Mouse (Mus musculus): Measurements from ENCODE around the gene Cops9. TPM values are rescaled to one million over a fixed set of nuclear protein-coding genes. Genes with fewer than 3 reads are reported as not detected.

Gene Cops9
- polyA plus RNA-seq, 1 experiment from 2014 or later = 376 TPM

DNA sequence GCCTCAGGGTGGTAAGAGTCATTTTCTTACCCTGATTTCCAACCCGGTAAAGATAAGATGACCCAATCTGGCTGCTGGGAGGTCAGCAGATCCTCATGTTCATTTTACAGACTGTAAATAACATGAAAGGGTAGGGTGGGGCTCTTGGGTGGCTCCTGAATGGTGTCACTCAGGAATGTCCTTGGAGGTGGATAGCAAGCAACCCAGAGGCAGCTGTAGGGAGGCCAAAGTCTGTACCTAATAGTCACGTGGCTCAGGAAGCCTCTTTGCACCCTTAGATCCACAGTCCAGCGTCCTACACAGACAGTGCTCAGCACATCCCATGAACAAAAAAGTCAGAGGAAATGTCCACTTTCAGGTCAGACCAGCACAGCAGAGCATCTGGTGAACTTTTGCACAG lies 45.8 kb downstream of the Cops9 start:
- Histone ChIP-seq H3K27ac (ENCODE audit: low read length) (no peak overlapping the region), H3K36me3 (ENCODE audit: control insufficient read depth, insufficient read depth, low read length) (no peaks in the 10 kb centered on the region), H3K27me3 (ENCODE audit: control insufficient read depth, insufficient read depth, low read length) (no peaks in the 10 kb centered on the region), H3K9ac (ENCODE audit: low read length) (no peak overlapping the region), H3K4me1 (ENCODE audit: control insufficient read depth, insufficient read depth, low read length) (no peaks in the 10 kb centered on the region), H3K4me3 (replicated peaks; ENCODE audit: low read length) (no peak overlapping the region), H3K9me3 (replicated peaks; ENCODE audit: control insufficient read depth, low read length) (no peaks in the 10 kb centered on the region), H3K4me2 (ENCODE audit: low read depth, low read length) (no peak overlapping the region)
- 76% methylated on average over 3 of the region's 3 CpGs for WGBS
- ATAC-seq (ENCODE audit: insufficient read depth, low FRiP score) = no peak

DNA sequence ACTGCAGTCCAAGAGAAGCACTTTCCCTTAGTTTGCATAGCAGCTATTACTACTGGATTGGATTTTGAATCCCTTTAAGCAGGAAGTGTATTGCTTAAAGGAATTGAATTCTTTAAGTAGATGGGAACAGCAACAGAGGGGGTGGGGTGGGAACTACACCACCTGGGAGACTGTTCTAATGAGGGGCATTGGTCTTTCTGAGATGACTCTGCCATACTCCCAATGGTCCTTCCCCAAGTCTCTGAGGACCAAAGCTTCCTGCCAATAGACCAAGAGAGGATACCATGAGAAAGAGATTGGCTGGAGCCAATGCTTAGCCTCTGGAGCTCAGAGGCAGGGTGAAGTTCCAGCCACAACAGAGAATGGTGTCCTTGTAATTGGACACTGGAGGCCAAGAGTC lies 47.7 kb downstream of the Cops9 start, which contains the start of gene Olfr1411:
Gene Olfr1411 (plus strand): TSS at position 301 of the 400 bp plus-strand sequence.
- Histone ChIP-seq H3K9ac (ENCODE audit: low read length) (no peak within 1 kb of the TSS), H3K9me3 (replicated peaks; ENCODE audit: control insufficient read depth, low read length) (no peaks in the 10 kb centered on the region), H3K36me3 (ENCODE audit: control insufficient read depth, insufficient read depth, low read length) (no peaks in the 10 kb centered on the region), H3K4me2 (ENCODE audit: low read depth, low read length) (no peak within 1 kb of the TSS), H3K4me1 (ENCODE audit: control insufficient read depth, insufficient read depth, low read length) (no peaks in the 10 kb centered on the region), H3K4me3 (replicated peaks; ENCODE audit: low read length) (no peak within 1 kb of the TSS), H3K27ac (ENCODE audit: low read length) (no peak within 1 kb of the TSS), H3K27me3 (ENCODE audit: control insufficient read depth, insufficient read depth, low read length) (no peaks in the 10 kb centered on the region)
- no peak for ATAC-seq (ENCODE audit: insufficient read depth, low FRiP score)

Other genes starting within 250 kb of the Cops9 start
- gene Ndufa10, start 168.1 kb downstream of the Cops9 start, polyA plus RNA-seq (2015; fragmentation: Nextera tagmentation; extraction: Ambion mirVana) = 289 and 292 TPM in 2 replicates
- gene Olfr1416, start 156.9 kb downstream of the Cops9 start, polyA plus RNA-seq (2015; fragmentation: Nextera tagmentation; extraction: Ambion mirVana) = not detected in 2 replicates
- not detected in 2 replicates for gene Olfr1415, start 145.9 kb downstream of the Cops9 start, polyA plus RNA-seq (2015; fragmentation: Nextera tagmentation; extraction: Ambion mirVana)
- not detected in 2 replicates for gene Olfr1414, start 123.3 kb downstream of the Cops9 start, polyA plus RNA-seq (2015; fragmentation: Nextera tagmentation; extraction: Ambion mirVana)
- not detected in 2 replicates for gene Olfr1413, start 70.7 kb downstream of the Cops9 start, polyA plus RNA-seq (2015; fragmentation: Nextera tagmentation; extraction: Ambion mirVana)
- not detected in 2 replicates for gene Olfr1412, start 56.2 kb downstream of the Cops9 start, polyA plus RNA-seq (2015; fragmentation: Nextera tagmentation; extraction: Ambion mirVana)
- gene Olfr1411, start 47.6 kb downstream of the Cops9 start, polyA plus RNA-seq (2015; fragmentation: Nextera tagmentation; extraction: Ambion mirVana) = not detected in 2 replicates
- gene Olfr1410, start 36.2 kb downstream of the Cops9 start, polyA plus RNA-seq (2015; fragmentation: Nextera tagmentation; extraction: Ambion mirVana) = not detected in 2 replicates
- not detected in 2 replicates for gene Olfr12, start 24.2 kb downstream of the Cops9 start, polyA plus RNA-seq (2015; fragmentation: Nextera tagmentation; extraction: Ambion mirVana)
- gene Otos, start 6.9 kb upstream of the Cops9 start, polyA plus RNA-seq (2015; fragmentation: Nextera tagmentation; extraction: Ambion mirVana) = 0.19 TPM in 1 of 2 replicates, not detected in the other
- 36.2 and 39.3 TPM in 2 replicates for gene Gpc1, start 189.7 kb upstream of the Cops9 start, polyA plus RNA-seq (2015; fragmentation: Nextera tagmentation; extraction: Ambion mirVana)